Mouse (Mus musculus) heart, embryonic 14.5 days (tissue): Measurements from ENCODE around the gene Pyy. TPM values are rescaled to one million over a fixed set of nuclear protein-coding genes. Genes with fewer than 3 reads are reported as not detected.

Experiments
- ATAC-seq: fragments of 200-750 bp; cut with Nextera tagmentation; 2 replicates; pipeline ENCODE4 v1.8.0; 2017; ENCODE audit warnings: low read depth, moderate TSS enrichment; ENCODE audit not compliant: insufficient number of reproducible peaks, insufficient read depth, low FRiP score
- H3K27ac ChIP-seq, 2 experiments: fragments of 200-500 bp in 1 of 2; fragments of 300-500 bp in 1 of 2; sonication (generic) in 1 of 2; replicated peaks in 1 of 2; 2 replicates each; pipeline ENCODE4 v1.5.1; 2012 to 2014; ENCODE audit warnings: low read depth in 2 of 2, low read length in 2 of 2, control low read depth in 1 of 2, mild to moderate bottlenecking in 1 of 2, mixed read lengths in 1 of 2; ENCODE audit not compliant: control insufficient read depth in 1 of 2, insufficient read depth in 1 of 2
- H3K27me3 ChIP-seq: fragments of 300-500 bp; sonication (generic); 2 replicates; pipeline ENCODE4 v1.6.1; 2014; ENCODE audit warnings: mild to moderate bottlenecking, low read length, control low read depth; ENCODE audit not compliant: control insufficient read depth, insufficient read depth
- H3K36me3 ChIP-seq: fragments of 300-500 bp; sonication (generic); 2 replicates; pipeline ENCODE4 v1.6.1; 2014; ENCODE audit warnings: mild to moderate bottlenecking, control low read depth, low read length, mixed read lengths; ENCODE audit not compliant: control insufficient read depth, insufficient read depth
- H3K4me1 ChIP-seq, 2 experiments: fragments of 200-500 bp in 1 of 2; fragments of 300-500 bp in 1 of 2; sonication (generic) in 1 of 2; 2 replicates each; pipeline ENCODE4 v1.6.1; 2012 to 2014; ENCODE audit warnings: low read length in 2 of 2, control low read depth in 1 of 2, mixed read lengths in 1 of 2; ENCODE audit not compliant: control insufficient read depth in 2 of 2, insufficient read depth in 2 of 2
- H3K4me2 ChIP-seq: fragments of 300-500 bp; sonication (generic); 2 replicates; pipeline ENCODE4 v1.6.1; 2014; ENCODE audit warnings: mild to moderate bottlenecking, low read length
- H3K4me3 ChIP-seq, 2 experiments: fragments of 200-500 bp in 1 of 2; fragments of 300-500 bp in 1 of 2; sonication (generic) in 1 of 2; 2 replicates each; pipeline ENCODE4 v1.5.1; 2012 to 2014; ENCODE audit warnings: low read length in 2 of 2, mild to moderate bottlenecking in 2 of 2, control low read depth in 1 of 2, low read depth in 1 of 2, moderate library complexity in 1 of 2; ENCODE audit not compliant: control insufficient read depth in 1 of 2, insufficient read depth in 1 of 2
- H3K9ac ChIP-seq: fragments of 300-500 bp; sonication (generic); 2 replicates; pipeline ENCODE4 v1.6.1; 2014; ENCODE audit warnings: mild to moderate bottlenecking, low read length
- H3K9me3 ChIP-seq: fragments of 300-500 bp; sonication (generic); 2 replicates; pipeline ENCODE4 v1.6.1; 2016; ENCODE audit warnings: low read length, control low read depth; ENCODE audit not compliant: control insufficient read depth
- WGBS: fragments of 180-500 bp; shearing (Covaris S2); extraction: QIAGEN DNeasy Blood & Tissue Kit; methylation state at CpG from one replicate; pipeline ENCODE4 v1.1.7; 2014; 5-methylcytosine and 5-hydroxymethylcytosine counted together
- polyA plus RNA-seq: library from polyadenylated mRNA; unstranded; fragments of >200 nt; fragmentation: Nextera tagmentation; extraction: Ambion mirVana; gene quantifications from 2 replicates; pipeline ENCODE4 v1.2.1, GENCODE M21; 2014

The Pyy gene
- polyA plus RNA-seq, 1 experiment from 2014 or later = not detected

DNA sequence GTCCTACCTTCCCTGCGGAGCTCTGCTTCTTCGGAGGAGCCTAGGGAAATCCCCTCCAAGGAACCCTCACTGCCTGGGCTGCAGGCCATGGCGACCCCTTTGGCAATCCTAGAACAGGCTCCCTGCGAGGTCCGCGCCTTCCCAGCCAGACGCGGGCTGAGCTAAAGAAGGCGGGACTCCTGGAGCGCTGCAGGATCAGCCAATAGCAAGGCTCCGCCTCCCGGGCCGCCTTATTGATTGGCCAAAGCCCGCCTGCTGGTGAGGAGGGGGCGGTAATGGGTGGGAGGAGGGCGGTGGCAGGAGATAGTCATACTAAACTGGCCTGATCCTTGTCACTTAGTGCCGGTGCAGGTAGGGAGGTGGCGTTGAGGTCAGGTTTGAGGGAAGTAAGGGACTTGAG lies 25.3 kb downstream of the Pyy start:
- 1% methylated on average over 18 of the region's 18 CpGs for WGBS
- H3K9ac ChIP-seq = peak overlapping the region; percentile 71
- peaks cover 15% of the 10 kb centered on the region; the same call in 1 of the 2 replicates for H3K36me3 ChIP-seq
- H3K4me3 ChIP-seq = peak overlapping the region; percentile 40
- peak overlapping the region; percentile 83 for H3K4me2 ChIP-seq
- H3K4me1 ChIP-seq = peaks cover 10 to 23% of the 10 kb centered on the region in 2 experiments; a peak in 3 of 4 replicates
- no peak overlapping the region for H3K27ac ChIP-seq
- no peaks in the 10 kb centered on the region for H3K27me3 ChIP-seq
- H3K9me3 ChIP-seq = no peaks in the 10 kb centered on the region
- peak; percentile 55; the same call in 1 of the 2 replicates for ATAC-seq

DNA sequence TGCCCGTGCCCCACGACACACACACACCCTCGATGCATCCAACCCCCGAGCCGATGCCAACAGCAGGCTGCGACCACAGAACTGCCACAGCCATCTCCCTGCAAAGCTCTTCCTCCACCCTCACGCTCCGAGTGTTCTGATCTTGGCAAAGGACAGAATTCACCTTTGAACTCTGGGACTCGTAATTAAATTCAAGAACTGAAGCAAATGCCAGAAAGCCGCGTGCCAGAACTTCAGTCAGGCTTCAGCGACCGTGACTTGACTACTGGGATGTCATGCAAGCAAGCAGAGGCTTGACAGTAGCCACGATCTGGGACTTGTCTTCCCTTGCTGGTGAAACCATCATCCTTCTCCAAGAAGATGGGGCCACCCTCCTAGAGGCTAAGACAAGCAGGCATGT lies 33.9 kb downstream of the Pyy start:
- Histone ChIP-seq H3K9ac (no peak overlapping the region), H3K27me3 (no peaks in the 10 kb centered on the region), H3K4me1 (peaks cover 0 to 10% of the 10 kb centered on the region in 2 experiments; a peak in 2 of 4 replicates), H3K9me3 (no peaks in the 10 kb centered on the region), H3K27ac (no peak overlapping the region), H3K4me2 (no peak overlapping the region), H3K4me3 (no peak overlapping the region), H3K36me3 (peaks cover 15% of the 10 kb centered on the region; the same call in 1 of the 2 replicates)
- 81% methylated on average over 14 of the region's 14 CpGs for WGBS
- ATAC-seq = no peak

DNA sequence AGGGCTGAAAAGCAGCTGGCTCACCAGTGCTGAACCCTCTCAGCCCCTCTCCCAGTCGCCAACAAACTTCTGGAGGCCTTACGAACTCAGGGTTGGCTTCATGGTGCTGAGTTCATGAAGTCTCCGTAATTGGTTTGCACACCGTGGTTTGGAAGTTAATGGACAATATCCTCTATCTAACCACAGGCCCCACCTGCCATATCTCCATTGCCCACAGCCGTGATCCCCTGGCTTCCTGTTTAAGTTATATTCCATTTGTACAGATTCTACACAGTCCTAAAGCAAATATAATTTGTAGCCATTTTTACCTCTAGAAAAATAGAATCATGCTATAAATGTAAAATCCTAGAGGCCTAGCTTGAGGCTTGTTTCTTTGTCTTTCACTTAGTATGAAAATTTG lies 34.9 kb downstream of the Pyy start:
- no peaks in the 10 kb centered on the region for H3K27me3 ChIP-seq
- WGBS = 80% methylated on average over 5 of the region's 5 CpGs
- H3K9ac ChIP-seq = no peak overlapping the region
- no peak overlapping the region for H3K4me3 ChIP-seq
- no peak overlapping the region for H3K27ac ChIP-seq
- H3K4me1 ChIP-seq = peaks cover 0 to 10% of the 10 kb centered on the region in 2 experiments; a peak in 2 of 4 replicates
- H3K4me2 ChIP-seq = no peak overlapping the region
- 0 out of 2 replicates have a peak, but pooled peaks cover 8% of the 10 kb centered on the region for H3K36me3 ChIP-seq
- no peaks in the 10 kb centered on the region for H3K9me3 ChIP-seq
- ATAC-seq = no peak

DNA sequence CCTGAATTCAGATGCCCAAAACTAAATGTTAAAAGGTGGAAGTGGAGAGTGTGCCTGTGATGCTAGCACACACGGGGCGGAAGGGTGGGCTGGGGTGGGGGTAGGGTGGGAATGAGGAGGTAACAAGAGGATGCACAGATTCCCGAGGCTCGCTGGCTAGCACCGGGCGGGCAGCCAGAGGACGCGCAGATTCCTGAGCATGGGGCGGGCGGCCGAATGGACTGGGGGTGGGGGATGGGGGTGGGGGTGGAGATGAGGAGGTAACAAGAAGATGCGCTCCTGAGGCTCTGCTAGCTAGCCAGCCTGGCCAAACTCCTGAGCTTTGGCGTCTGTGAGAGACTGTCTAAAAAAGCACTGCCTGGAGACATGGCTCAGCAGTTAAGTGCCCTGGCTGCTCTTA lies 37.2 kb downstream of the Pyy start:
- H3K9me3 ChIP-seq = no peaks in the 10 kb centered on the region
- no peak overlapping the region for H3K27ac ChIP-seq
- WGBS = 0% methylated on average over 13 of the region's 13 CpGs
- ATAC-seq = peak; percentile 64; the same call in 1 of the 2 replicates
- H3K4me3 ChIP-seq = peak overlapping the region in 1 of 2 experiments; percentile 17; a peak in 2 of 4 replicates
- H3K36me3 ChIP-seq = 0 out of 2 replicates have a peak, but pooled peaks cover 4% of the 10 kb centered on the region
- H3K27me3 ChIP-seq = no peaks in the 10 kb centered on the region
- peak overlapping the region; percentile 55 for H3K4me2 ChIP-seq
- peaks cover 0 to 10% of the 10 kb centered on the region in 2 experiments; a peak in 2 of 4 replicates for H3K4me1 ChIP-seq
- H3K9ac ChIP-seq = peak overlapping the region; percentile 27; the same call in 1 of the 2 replicates

DNA sequence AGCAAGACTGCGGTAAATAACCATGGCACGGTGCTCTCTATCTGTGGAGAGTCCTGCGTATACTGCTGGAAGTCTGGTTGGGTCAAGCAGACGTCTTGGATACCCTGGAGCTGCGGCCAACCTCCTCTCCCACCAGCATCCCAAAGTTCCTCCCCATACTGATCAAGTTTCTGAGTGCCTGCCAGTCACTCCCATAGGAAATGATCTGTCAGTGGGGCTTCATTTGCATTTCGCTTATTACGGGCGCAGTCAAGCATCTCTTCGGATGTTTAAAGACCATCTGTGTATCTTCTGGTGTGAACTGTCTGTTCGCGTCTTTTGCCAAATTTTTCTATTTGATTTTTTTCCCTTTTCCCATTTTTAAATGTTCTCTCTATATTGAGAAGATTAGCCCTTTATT lies 38.0 kb downstream of the Pyy start:
- H3K27me3 ChIP-seq = no peaks in the 10 kb centered on the region
- H3K4me2 ChIP-seq = no peak overlapping the region
- no peak overlapping the region for H3K9ac ChIP-seq
- H3K36me3 ChIP-seq = 0 out of 2 replicates have a peak, but pooled peaks cover 4% of the 10 kb centered on the region
- no peak overlapping the region for H3K4me3 ChIP-seq
- no peaks in the 10 kb centered on the region for H3K9me3 ChIP-seq
- WGBS = 64% methylated on average over 11 of the region's 11 CpGs
- H3K4me1 ChIP-seq = peaks cover 0 to 10% of the 10 kb centered on the region in 2 experiments; a peak in 2 of 4 replicates
- no peak for ATAC-seq
- H3K27ac ChIP-seq = no peak overlapping the region

DNA sequence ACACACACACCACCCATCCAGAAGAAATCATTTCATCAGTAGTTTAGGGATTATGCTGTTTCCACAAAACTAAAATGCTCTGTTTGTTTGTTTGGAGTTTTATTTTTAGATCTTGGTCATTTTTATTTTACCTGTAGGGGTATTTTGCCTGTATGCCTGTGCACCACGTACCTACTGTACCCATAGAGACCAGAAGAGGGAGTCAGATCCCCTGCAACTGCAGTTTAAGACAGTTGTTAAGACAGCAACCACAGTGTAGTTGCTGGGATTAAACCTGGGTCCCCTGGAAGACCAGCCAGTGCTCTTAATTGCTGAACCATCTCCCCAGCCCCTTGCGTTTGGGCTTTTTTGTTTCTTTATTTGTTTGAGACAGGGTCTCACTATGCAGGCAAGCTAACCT lies 38.7 kb downstream of the Pyy start:
- Histone ChIP-seq H3K4me2 (no peak overlapping the region), H3K27ac (no peak overlapping the region), H3K4me3 (no peak overlapping the region), H3K9me3 (no peaks in the 10 kb centered on the region), H3K4me1 (peaks cover 0 to 10% of the 10 kb centered on the region in 2 experiments; a peak in 2 of 4 replicates), H3K27me3 (no peaks in the 10 kb centered on the region), H3K36me3 (no peaks in the 10 kb centered on the region), H3K9ac (no peak overlapping the region)
- ATAC-seq = no peak
- WGBS = 52% methylated on average over 2 of the region's 2 CpGs

DNA sequence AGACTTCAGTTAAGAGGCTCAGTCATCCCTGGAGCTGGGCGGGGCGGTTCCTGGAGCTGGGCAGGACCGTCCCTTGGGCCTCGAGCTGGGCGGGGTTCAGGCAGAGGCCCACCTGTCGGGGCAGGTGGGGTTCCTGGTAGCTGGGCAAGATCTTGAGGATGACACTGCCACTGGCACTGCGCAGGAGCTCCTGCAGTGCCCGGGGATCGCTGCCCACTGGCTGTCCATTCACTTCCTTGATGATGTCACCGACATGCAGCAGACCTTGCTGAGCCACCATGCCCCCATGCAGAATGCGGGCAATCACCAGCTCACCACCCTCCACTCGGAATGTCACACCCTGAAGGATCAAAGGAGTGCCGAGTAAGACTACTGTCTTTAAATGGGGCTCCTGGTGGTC lies 44.6 kb downstream of the Pyy start:
- no peak overlapping the region for H3K4me3 ChIP-seq
- H3K4me1 ChIP-seq = peaks cover 0 to 4% of the 10 kb centered on the region in 2 experiments; a peak in 1 of 4 replicates
- no peak overlapping the region for H3K27ac ChIP-seq
- peaks cover 6% of the 10 kb centered on the region; the same call in 1 of the 2 replicates for H3K27me3 ChIP-seq
- no peak for ATAC-seq
- no peak overlapping the region for H3K9ac ChIP-seq
- 81% methylated on average over 13 of the region's 13 CpGs for WGBS
- H3K9me3 ChIP-seq = no peaks in the 10 kb centered on the region
- peaks cover 22% of the 10 kb centered on the region for H3K36me3 ChIP-seq
- H3K4me2 ChIP-seq = no peak overlapping the region
